Mouse (Mus musculus) CH12.LX (cell line): ENCODE results near the gene Susd3. TPM values are rescaled to one million over a fixed set of nuclear protein-coding genes. Genes with fewer than 3 reads are reported as not detected.

Experiments used
- DNase-seq: peaks from one replicate; pipeline ENCODE4 v3.0.0-alpha.2; 2013; ENCODE audit errors: extremely low read depth
- H3K27ac ChIP-seq: 2 replicates; pipeline ENCODE4 v1.5.1; 2012; ENCODE audit warnings: low read depth, mild to moderate bottlenecking, control low read depth, moderate library complexity; ENCODE audit not compliant: insufficient read depth
- H3K27me3 ChIP-seq: replicated peaks from 2 replicates; pipeline ENCODE3; 2012; ENCODE audit warnings: inconsistent platforms
- H3K36me3 ChIP-seq, 2 experiments: replicated peaks in 1 of 2; 2 replicates each; pipeline versions ENCODE3 to v1.6.1; 2012; ENCODE audit warnings: inconsistent platforms in 1 of 2, low read length in 1 of 2, mild to moderate bottlenecking in 1 of 2, mixed read lengths in 1 of 2, moderate library complexity in 1 of 2; ENCODE audit not compliant: control insufficient read depth in 1 of 2, insufficient read depth in 1 of 2
- H3K4me1 ChIP-seq, 2 experiments: 2 replicates each; pipeline ENCODE4 v1.6.1; 2012; ENCODE audit warnings: inconsistent platforms in 1 of 2, moderate library complexity in 1 of 2; ENCODE audit not compliant: insufficient read depth in 2 of 2, control insufficient read depth in 1 of 2
- H3K4me2 ChIP-seq: 2 replicates; pipeline ENCODE4 v1.6.1; 2012; ENCODE audit warnings: low read depth, mild to moderate bottlenecking, control low read depth; ENCODE audit not compliant: poor library complexity, insufficient read depth, severe bottlenecking
- H3K4me3 ChIP-seq, 3 experiments: fragments of 150-350 bp in 1 of 3; sonication (generic) in 1 of 3; replicated peaks in 1 of 3; 2 replicates each; pipeline versions ENCODE3 to v1.5.1; 2011 to 2012; ENCODE audit warnings: low read depth in 2 of 3, low read length in 2 of 3, mild to moderate bottlenecking in 2 of 3, moderate library complexity in 2 of 3, control low read depth in 1 of 3, improper control_type of control experiment in 1 of 3, inconsistent platforms in 1 of 3, mixed read lengths in 1 of 3; ENCODE audit not compliant: poor library complexity in 1 of 3
- H3K79me2 ChIP-seq: replicated peaks from 2 replicates; pipeline ENCODE4 v1.6.1; 2012; ENCODE audit warnings: mild to moderate bottlenecking, moderate library complexity; ENCODE audit not compliant: control insufficient read depth, poor library complexity, insufficient read depth, severe bottlenecking; ENCODE audit errors: extremely low read depth
- H3K9ac ChIP-seq: 2 replicates; pipeline ENCODE4 v1.6.1; 2012; ENCODE audit warnings: low read depth, mild to moderate bottlenecking, control low read depth, moderate library complexity; ENCODE audit not compliant: insufficient read depth
- H3K9me3 ChIP-seq: replicated peaks from 2 replicates; pipeline ENCODE3; 2012; ENCODE audit warnings: low read length, inconsistent platforms, mixed read lengths
- BHLHE40 ChIP-seq: IDR thresholded peaks from 2 replicates; pipeline ENCODE4 v1.6.1; 2011; ENCODE audit warnings: mild to moderate bottlenecking, low read depth, low read length, improper control_type of control experiment
- CHD1 ChIP-seq: IDR thresholded peaks from 2 replicates; pipeline ENCODE4 v1.6.1; 2012; ENCODE audit warnings: low read depth, low read length, improper control_type of control experiment, inconsistent platforms
- CHD2 ChIP-seq: IDR thresholded peaks from 2 replicates; pipeline ENCODE4 v1.6.1; 2011; ENCODE audit warnings: low read length, improper control_type of control experiment
- ELF1 ChIP-seq: IDR thresholded peaks from 2 replicates; pipeline ENCODE4 v1.6.1; 2014; ENCODE audit warnings: low read depth, mild to moderate bottlenecking, inconsistent platforms, low read length, improper control_type of control experiment
- EP300 ChIP-seq: IDR thresholded peaks from 2 replicates; pipeline ENCODE4 v1.6.1; 2011; ENCODE audit warnings: low read length, improper control_type of control experiment
- HCFC1 ChIP-seq: IDR thresholded peaks from 2 replicates; pipeline ENCODE4 v1.6.1; 2012; ENCODE audit warnings: low read depth, mild to moderate bottlenecking, inconsistent platforms, low read length, improper control_type of control experiment
- IRF4 ChIP-seq: IDR thresholded peaks from 2 replicates; pipeline ENCODE4 v1.6.1; 2014; ENCODE audit warnings: low read depth, mild to moderate bottlenecking, inconsistent platforms, low read length, improper control_type of control experiment
- JUN ChIP-seq: IDR thresholded peaks from 2 replicates; pipeline ENCODE4 v1.6.1; 2011; ENCODE audit warnings: low read depth, mild to moderate bottlenecking, low read length, improper control_type of control experiment, moderate library complexity; ENCODE audit not compliant: insufficient read depth
- KAT2A ChIP-seq: IDR thresholded peaks from 2 replicates; pipeline ENCODE4 v1.6.1; 2012; ENCODE audit warnings: low read length, improper control_type of control experiment, inconsistent platforms; ENCODE audit not compliant: insufficient replicate concordance
- MAZ ChIP-seq: IDR thresholded peaks from 2 replicates; pipeline ENCODE4 v1.6.1; 2012; ENCODE audit warnings: low read depth, mild to moderate bottlenecking, inconsistent platforms, low read length, improper control_type of control experiment, moderate library complexity
- NELFE ChIP-seq: IDR thresholded peaks from 2 replicates; pipeline ENCODE4 v1.6.1; 2011; ENCODE audit warnings: low read depth, low read length, improper control_type of control experiment
- PAX5 ChIP-seq: IDR thresholded peaks from 2 replicates; pipeline ENCODE4 v1.6.1; 2012; ENCODE audit warnings: low read length, inconsistent platforms, mixed read lengths
- USF2 ChIP-seq: conservative IDR thresholded peaks from 2 replicates; pipeline ENCODE4 v1.6.1; 2011; ENCODE audit warnings: low read depth, low read length, improper control_type of control experiment
- ZKSCAN1 ChIP-seq: IDR thresholded peaks from 2 replicates; pipeline ENCODE4 v1.6.1; 2012; ENCODE audit warnings: low read depth, inconsistent platforms, low read length, improper control_type of control experiment, borderline replicate concordance
- ZMIZ1 ChIP-seq: IDR thresholded peaks from 2 replicates; pipeline ENCODE4 v1.6.1; 2012; ENCODE audit warnings: low read depth, mild to moderate bottlenecking, inconsistent platforms, low read length, improper control_type of control experiment
- ZNF384 ChIP-seq: IDR thresholded peaks from 2 replicates; pipeline ENCODE4 v1.6.1; 2012; ENCODE audit warnings: low read depth, low read length, improper control_type of control experiment, inconsistent platforms
- dilution Hi-C: fragments of 300-500 bp; cut with MboI; formaldehyde crosslinking; loops from 2 replicates; pipeline ENCODE4 v1.14.3; 2020; ENCODE audit warnings: low sequenced_read_pairs; ENCODE audit not compliant: extremely low pct_unique_long_range_greater_than_20kb, extremely low pct_ligation_motif_present
- in situ Hi-C: fragments of 300-500 bp; cut with MboI; formaldehyde crosslinking; loops from 3 replicates; pipeline ENCODE4 v1.14.3; 2019; ENCODE audit warnings: low sequenced_read_pairs, low pct_ligation_motif_present, low pct_unique_long_range_greater_than_20kb, mixed read lengths
- polyA plus RNA-seq: library from polyadenylated mRNA; unstranded; fragments of >175 nt; gene quantifications from 2 replicates; pipeline ENCODE4 v1.2.1, GENCODE M21; 2012; ENCODE audit warnings: low read depth; ENCODE audit not compliant: insufficient read length
- total RNA-seq, 2 experiments: library from RNA; depleted of rRNA; stranded (reverse); fragments of 300-350 nt in 1 of 2; fragments of >200 nt in 1 of 2; gene quantifications; 2 replicates each; pipeline ENCODE4 v1.2.3; 2012 to 2014

The Susd3 gene
- total and polyA plus RNA-seq, 3 experiments: 6.0 to 19.0 (median 12.0) TPM

DNA sequence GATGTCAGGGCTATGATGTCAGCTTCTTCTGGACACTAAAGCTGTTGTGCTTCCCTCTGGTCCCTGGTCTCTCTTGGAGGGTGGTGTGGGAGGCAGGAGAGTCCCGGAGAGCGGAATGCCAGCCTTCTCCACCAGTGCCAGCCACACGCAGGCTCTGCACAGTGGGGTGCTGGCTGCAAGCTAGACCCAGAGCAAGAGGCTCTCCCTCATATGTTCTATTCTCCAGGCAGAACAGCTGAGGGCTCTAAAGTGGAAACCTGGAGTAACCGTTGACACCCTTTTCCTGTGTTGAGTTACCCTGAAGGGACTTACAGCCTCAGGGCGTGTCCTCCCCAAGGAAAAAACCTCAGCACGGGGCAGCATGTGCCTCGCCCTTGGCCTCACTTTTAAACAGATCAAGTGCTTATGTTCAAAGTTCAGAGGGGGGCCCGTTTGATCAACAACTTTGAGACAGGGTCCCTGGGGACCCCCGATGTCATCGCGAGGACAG, 61.7 kb downstream of the Susd3 start:
- peak overlapping the region in 1 of 3 experiments; percentile 5 for H3K4me3 ChIP-seq
- peak overlapping the region; percentile 33; the same call in 1 of the 2 replicates for H3K4me2 ChIP-seq
- H3K4me1 ChIP-seq: peaks cover 28 to 47% of the 10 kb centered on the region in 2 experiments
- TF ChIP-seq ZNF384: no peak
- peak; percentile 55; the same call in 1 of the 2 replicates for TF ChIP-seq BHLHE40
- TF ChIP-seq, all 38 proteins: peak for 1
- in situ Hi-C loops (loop anchor here (25.0 kb wide), 2 partner anchors 325 to 525 kb away; partner anchors contain the start of genes Barx1 and Phf2), dilution Hi-C loops (no loop called here)
- no peak for DNase-seq
- Histone ChIP-seq H3K9me3 (peaks cover 6% of the 10 kb centered on the region), H3K27ac (no peak overlapping the region), H3K9ac (peak overlapping the region; percentile 87), H3K27me3 (no peaks in the 10 kb centered on the region), H3K79me2 (no peaks in the 10 kb centered on the region), H3K36me3 (no peaks in the 10 kb centered on the region)

DNA sequence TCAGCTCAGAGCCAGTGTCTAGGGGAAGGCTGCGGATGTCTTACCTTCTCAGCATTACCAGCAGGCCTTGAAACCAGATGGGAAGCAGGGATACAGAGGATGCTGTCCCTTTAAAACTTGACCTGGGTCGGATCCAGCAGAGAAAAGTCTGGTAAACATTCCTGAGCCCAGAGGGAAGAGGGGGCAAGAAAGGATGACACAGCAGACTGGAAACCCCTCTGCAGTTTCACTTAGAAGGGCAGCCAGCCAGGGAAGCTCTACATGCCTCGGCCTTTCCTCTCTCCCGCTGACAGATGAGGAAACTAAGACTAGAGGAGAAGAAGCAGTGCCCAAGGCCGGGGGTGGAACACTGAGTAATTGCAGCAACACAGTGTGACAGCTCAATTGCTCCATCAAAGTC, 64.9 kb downstream of the Susd3 start:
- Histone ChIP-seq H3K27me3 (peaks cover 3% of the 10 kb centered on the region), H3K4me2 (no peak overlapping the region), H3K79me2 (no peaks in the 10 kb centered on the region), H3K9ac (no peak overlapping the region), H3K4me1 (peaks cover 18 to 25% of the 10 kb centered on the region in 2 experiments), H3K36me3 (no peaks in the 10 kb centered on the region), H3K4me3 (no peak overlapping the region), H3K9me3 (peaks cover 6% of the 10 kb centered on the region), H3K27ac (no peak overlapping the region)
- DNase-seq: no peak
- TF ChIP-seq USF2 (no peak), PAX5 (no peak), CHD1 (no peak), EP300 (no peak), MAZ (no peak), ELF1 (no peak), ZKSCAN1 (no peak), ZMIZ1 (no peak), ZNF384 (no peak), HCFC1 (no peak), NELFE (no peak), IRF4 (no peak), CHD2 (no peak), KAT2A (no peak), JUN (no peak)
- dilution Hi-C loops: no loop called here
- in situ Hi-C loops: loop anchor here (25.0 kb wide), 2 partner anchors 321 to 521 kb away; partner anchors contain the start of genes Barx1 and Phf2
